Mouse (Mus musculus) stomach, postnatal 0 days (tissue): ENCODE results near the gene Pml.

ENCODE experiments used
- CTCF ChIP-seq: IDR thresholded peaks from 2 replicates; pipeline ENCODE4 v1.5.1; 2016; ENCODE audit warnings: antibody characterized with exemption, low read depth, mild to moderate bottlenecking, moderate library complexity
- EP300 ChIP-seq: optimal IDR thresholded peaks from 2 replicates; pipeline ENCODE3; 2016; ENCODE audit warnings: antibody characterized with exemption

- TF ChIP-seq CTCF = no peak
- TF ChIP-seq EP300 = no peak
Measured at GRCm38 (mm10) chr9:58295345-58295744, 45.8 kb upstream of the Pml start.
